Mouse (Mus musculus) kidney, adult 10 weeks (tissue): ENCODE measurements around the gene Tmem110. TPM values are rescaled to one million over a fixed set of nuclear protein-coding genes. Genes with fewer than 3 reads are reported as not detected.

Experiments used
- polyA plus RNA-seq: library from polyadenylated mRNA; stranded (reverse); fragments of 350-450 nt; fragmentation: Illumina TruSeq; extraction: RNeasy Lipid Tissue Mini Kit (QIAGEN cat#74804); gene quantifications from one replicate; pipeline ENCODE4 v1.2.3, GENCODE M21; 2014; ENCODE audit warnings: low read depth, low replicate concordance

The Tmem110 gene
- polyA plus RNA-seq: 2.3 TPM

DNA sequence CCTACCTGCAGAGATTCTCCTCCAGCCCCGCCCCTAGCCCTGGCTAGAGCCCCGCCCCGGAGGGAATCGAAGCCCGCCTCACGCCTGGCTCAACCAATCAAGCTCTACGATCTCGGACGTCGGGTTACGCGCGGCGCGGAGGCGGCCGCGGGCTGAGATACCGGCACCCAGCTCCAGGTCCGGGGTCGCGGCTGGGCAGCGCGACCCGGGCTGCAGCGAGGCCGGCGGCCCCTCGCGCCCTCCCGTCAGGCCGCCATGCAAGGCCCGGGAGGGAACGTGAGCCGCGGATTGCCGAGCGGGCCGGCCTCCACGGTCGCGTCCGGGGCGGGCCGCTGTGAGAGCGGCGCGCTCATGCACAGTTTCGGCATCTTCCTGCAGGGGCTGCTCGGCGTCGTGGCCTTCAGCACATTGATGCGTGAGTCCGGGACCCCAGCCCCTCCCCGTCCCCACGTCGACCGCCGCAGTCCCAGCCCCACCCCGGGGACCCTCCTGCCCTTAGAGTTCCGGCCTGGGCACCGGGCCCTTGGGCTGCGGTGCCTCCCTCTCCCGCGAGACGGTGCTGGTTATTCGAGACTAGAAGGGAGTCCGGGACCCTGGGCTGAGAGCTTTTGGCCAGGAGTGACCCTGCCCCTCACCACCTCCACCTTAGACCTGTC is at the start of gene Tmem110:
Tmem110 (plus strand) TSS at position 115 of the 656 bp plus-strand sequence.

DNA sequence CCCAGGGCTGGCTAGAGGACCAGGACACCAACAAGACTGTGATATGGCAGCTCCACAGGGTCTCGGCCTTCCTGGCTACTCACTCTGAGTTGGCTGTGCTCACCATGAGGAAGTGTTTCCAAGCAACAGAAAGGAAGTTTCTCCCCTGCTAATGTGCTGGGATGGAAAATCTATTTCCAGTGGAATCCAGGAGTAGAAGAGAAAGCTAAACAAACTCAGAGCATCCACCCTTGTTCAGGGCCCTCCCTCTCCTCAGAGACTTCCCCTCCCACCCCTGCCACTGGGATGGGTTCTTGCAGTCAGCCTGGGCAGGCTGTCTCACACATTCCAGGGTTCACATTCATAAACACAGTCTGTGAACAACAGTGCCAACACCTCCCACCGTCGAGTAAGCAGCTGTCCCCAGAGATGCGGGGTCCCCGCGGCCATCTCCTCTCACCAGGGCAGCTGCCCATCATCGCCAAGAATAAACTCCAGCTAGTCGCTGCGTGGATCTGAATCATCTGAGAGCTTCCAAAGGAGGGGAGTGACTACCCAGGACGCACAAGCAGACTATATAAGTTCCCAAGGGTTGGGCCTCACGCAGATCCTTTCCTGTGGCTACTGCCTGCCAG is 53.7 kb downstream of the Tmem110 start, which contains the start of gene Mustn1:
Mustn1 (plus strand) TSS at position 243 of the 614 bp plus-strand sequence.

DNA sequence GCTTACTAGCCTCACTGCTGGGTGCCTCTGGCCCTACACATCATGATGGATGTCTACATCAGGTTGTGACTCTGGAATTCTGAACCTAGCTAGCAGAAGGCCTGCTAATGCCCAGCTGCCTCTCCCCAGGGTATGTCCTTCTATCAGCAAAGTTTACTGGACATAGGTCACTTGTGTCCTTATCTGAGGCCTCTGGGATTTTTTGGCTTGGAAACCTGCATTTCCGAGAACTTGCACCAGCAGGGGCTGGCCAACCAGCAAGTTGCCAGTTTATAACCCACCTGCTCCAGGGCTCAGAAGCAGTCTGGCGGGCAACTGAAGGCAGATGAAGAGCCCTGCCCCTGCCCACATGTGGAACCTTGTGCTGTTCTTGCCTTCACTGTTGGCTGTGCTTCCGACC is 60.8 kb downstream of the Tmem110 start, which contains the start of gene Itih4:
Itih4 (plus strand) TSS at position 273 of the 400 bp plus-strand sequence.

GRCm38 (mm10) chr14:30923375-30924105 is 98.2 kb downstream of the Tmem110 start, which contains the start of gene Itih3:
Gene Itih3, minus strand, starts transcription at chr14:30923760.

Other genes with a start within 250 kb of the Tmem110 start
- 20.0 TPM for gene Prkcd, start 199.4 kb upstream of the Tmem110 start, polyA plus RNA-seq
- gene Rft1, start 171.2 kb upstream of the Tmem110 start, polyA plus RNA-seq: 13.5 TPM
- gene Sfmbt1, start 110.7 kb upstream of the Tmem110 start, polyA plus RNA-seq: 13.5 TPM
- gene Mustn1, start 53.6 kb downstream of the Tmem110 start, polyA plus RNA-seq: 1.3 TPM
- gene Itih4, start 60.9 kb downstream of the Tmem110 start, polyA plus RNA-seq: not detected
- gene Itih3, start 98.2 kb downstream of the Tmem110 start, polyA plus RNA-seq: 0.53 TPM
- gene Itih1, start 117.7 kb downstream of the Tmem110 start, polyA plus RNA-seq: 0.12 TPM
- gene Nek4, start 125.8 kb downstream of the Tmem110 start, polyA plus RNA-seq: 20.6 TPM
- 76.0 TPM for gene Glt8d1, start 175.8 kb downstream of the Tmem110 start, polyA plus RNA-seq
- 429 TPM for gene Spcs1, start 176.1 kb downstream of the Tmem110 start, polyA plus RNA-seq
- 62.8 TPM for gene Pbrm1, start 193.5 kb downstream of the Tmem110 start, polyA plus RNA-seq
- 90.1 TPM for gene Gnl3, start 193.6 kb downstream of the Tmem110 start, polyA plus RNA-seq